In genomic region chr13:69932695-69933550, GRCm38 (mm10) we compare ENCODE assay signal across 10 mouse cellular contexts.
A peak's percentile ranks its signal among the peaks of the same experiment; 100 is the strongest.
DNase-seq lines count a peak whose midpoint lies in the region; ATAC-seq and TF ChIP-seq lines count a peak whose summit lies in the region.
"Had no signal": no experiment of that assay in that cellular context is flagged by ENCODE, and none has a peak within 500 bp of the region (broad histone marks: within the 10 kb centered on the region; RNA-seq: fewer than 3 reads in every experiment).

No protein-coding gene starts in this region.

- peaks cover 13% of the 10 kb centered on the region; the same call in 1 of the 2 replicates for H3K27me3 ChIP-seq in forebrain, embryonic 10.5 days (ENCODE audit: poor library complexity, severe bottlenecking)
- no peaks in the 10 kb centered on the region for H3K27me3 ChIP-seq in hindbrain, postnatal 0 days (ENCODE audit: insufficient read depth, low read length)
- H3K27me3 ChIP-seq in neural tube, embryonic 13.5 days = peaks cover 5% of the 10 kb centered on the region; the same call in 1 of the 2 replicates

- no peak; the same call in 1 of the 2 replicates for ATAC-seq in hindbrain, postnatal 0 days
- peak; percentile 54; the same call in 1 of the 2 replicates for ATAC-seq in neural tube, embryonic 13.5 days (ENCODE audit: low read depth)
- ATAC-seq: liver, postnatal 0 days had no signal

- peak overlapping the region; percentile 45 for H3K4me2 ChIP-seq in hindbrain, postnatal 0 days (ENCODE audit: low read depth, low read length)
- peak overlapping the region; percentile 43 for H3K4me2 ChIP-seq in neural tube, embryonic 13.5 days

- no peaks in the 10 kb centered on the region for H3K9me3 ChIP-seq in forebrain, embryonic 10.5 days
- no peaks in the 10 kb centered on the region for H3K9me3 ChIP-seq in hindbrain, postnatal 0 days (ENCODE audit: low read length)
- H3K9me3 ChIP-seq in neural tube, embryonic 13.5 days = no peaks in the 10 kb centered on the region

- H3K9ac ChIP-seq in hindbrain, postnatal 0 days (replicated peaks; ENCODE audit: low read length) = no peak overlapping the region; the same call in 1 of the 2 replicates
- H3K9ac ChIP-seq in neural tube, embryonic 13.5 days = peak overlapping the region; percentile 9; the same call in 1 of the 2 replicates
- H3K9ac ChIP-seq: liver, postnatal 0 days had no signal

- no peaks in the 10 kb centered on the region for H3K36me3 ChIP-seq in forebrain, embryonic 10.5 days (replicated peaks)
- H3K36me3 ChIP-seq in hindbrain, postnatal 0 days (ENCODE audit: insufficient read depth, low read length) = no peaks in the 10 kb centered on the region
- no peaks in the 10 kb centered on the region for H3K36me3 ChIP-seq in neural tube, embryonic 13.5 days

- WGBS in forebrain, embryonic 10.5 days = 72% methylated on average over 9 of the region's 9 CpGs
- WGBS in hindbrain, postnatal 0 days = 34% methylated on average over 9 of the region's 9 CpGs
- 40% methylated on average over 9 of the region's 9 CpGs for WGBS in neural tube, embryonic 13.5 days

- peaks cover 16% of the 10 kb centered on the region for H3K4me1 ChIP-seq in forebrain, embryonic 10.5 days
- H3K4me1 ChIP-seq in hindbrain, postnatal 0 days (ENCODE audit: insufficient read depth, low read length) = peaks cover 10% of the 10 kb centered on the region
- peaks cover 25% of the 10 kb centered on the region for H3K4me1 ChIP-seq in neural tube, embryonic 13.5 days (replicated peaks)

- no peak overlapping the region for H3K4me3 ChIP-seq in forebrain, embryonic 10.5 days
- H3K4me3 ChIP-seq in hindbrain, postnatal 0 days (ENCODE audit: low read length) = peak overlapping the region; percentile 2; the same call in 1 of the 2 replicates
- H3K4me3 ChIP-seq in neural tube, embryonic 13.5 days = peak overlapping the region; percentile 8; the same call in 1 of the 2 replicates

- intact Hi-C loops in heart, postnatal 10 days (cut with DNase I) = no loop called here
- intact Hi-C loops in heart, postnatal 14 days (cut with DNase I) = no loop called here

- H3K27ac ChIP-seq in forebrain, embryonic 10.5 days = 0 out of 2 replicates have a peak overlapping the region, but pooled peaks have one; percentile 30
- peak overlapping the region; percentile 65 for H3K27ac ChIP-seq in hindbrain, postnatal 0 days
- peak overlapping the region; percentile 84 for H3K27ac ChIP-seq in neural tube, embryonic 13.5 days (replicated peaks)

- 0 out of 2 replicates have a peak, but pooled peaks have one; percentile 15 for TF ChIP-seq CTCF in hindbrain, postnatal 0 days (IDR thresholded peaks at IDR 0.05; ENCODE audit: low read depth)

- DNase-seq in kidney, postnatal 10 days = peak; percentile 11
- no peak for DNase-seq in kidney, adult 18-20 months
- no peak for DNase-seq in forebrain, embryonic 10.5 days (ENCODE audit: extremely low spot score, low spot score)
- DNase-seq in hindbrain, postnatal 0 days (ENCODE audit: low spot score) = peak; percentile 15
- no peak for DNase-seq in T-cell, adult 2 months (ENCODE audit: low spot score)
- DNase-seq in heart, postnatal 10 days = no peak
- no peak for DNase-seq in heart, postnatal 14 days
- DNase-seq: liver, postnatal 0 days; thymus, postnatal 25 days had no signal

Comparison
In these comparisons a context has a peak if more than half of its experiments do, and no peak if none do; other contexts are left out.
1. DNase-seq: peak in kidney, postnatal 10 days (single experiment) and hindbrain, postnatal 0 days (single experiment); none in kidney, adult 18-20 months (single experiment), forebrain, embryonic 10.5 days (single experiment), T-cell, adult 2 months (single experiment), heart, postnatal 10 days (0 of 2) and heart, postnatal 14 days (0 of 2).
2. H3K27ac ChIP-seq: peak in every context shown above with its lines; median percentile 84 in neural tube, embryonic 13.5 days; 65 in hindbrain, postnatal 0 days; 30 in forebrain, embryonic 10.5 days.